Mouse (Mus musculus) spleen, adult 2 months (tissue): ENCODE measurements around the gene Xntrpc.

Source experiments
- CTCF ChIP-seq: fragments of 200-500 bp; IDR thresholded peaks from 2 replicates; pipeline ENCODE4 v1.5.1; 2011; ENCODE audit warnings: mild to moderate bottlenecking, inconsistent platforms; ENCODE audit not compliant: insufficient read depth, insufficient read length, insufficient replicate concordance; ENCODE audit errors: extremely low read depth
- POLR2A ChIP-seq: fragments of 200-500 bp; IDR thresholded peaks from 2 replicates; pipeline ENCODE4 v1.6.1; 2011; ENCODE audit warnings: low read depth, low read length, inconsistent platforms

GRCm38 (mm10) chr7:102037318-102037717, 28.2 kb upstream of the Xntrpc start:
- no peak for TF ChIP-seq CTCF
- TF ChIP-seq POLR2A, result no peak
